Mouse (Mus musculus) liver, adult 2 months (tissue): ENCODE measurements around the gene Gm136. TPM values are rescaled to one million over a fixed set of nuclear protein-coding genes. Genes with fewer than 3 reads are reported as not detected.
A peak's percentile ranks its signal among the peaks of the same experiment; 100 is the strongest.

ENCODE experiments used
- DNase-seq: peaks from one replicate; pipeline ENCODE4 v3.0.0-alpha.2; 2011; ENCODE audit warnings: low read depth, low spot score; ENCODE audit errors: extremely low read depth
- H3K27ac ChIP-seq: fragments of 200-500 bp; replicated peaks from 2 replicates; pipeline ENCODE4 v1.5.1; 2012; ENCODE audit warnings: low read depth, mild to moderate bottlenecking, control low read depth, inconsistent platforms, low read length; ENCODE audit not compliant: insufficient read depth
- H3K27me3 ChIP-seq: fragments of 200-500 bp; 2 replicates; pipeline ENCODE4 v1.6.1; 2012; ENCODE audit warnings: mild to moderate bottlenecking, moderate library complexity, low read length, inconsistent platforms; ENCODE audit not compliant: control insufficient read depth, insufficient read depth
- H3K36me3 ChIP-seq: fragments of 200-500 bp; 2 replicates; pipeline ENCODE4 v1.6.1; 2012; ENCODE audit warnings: low read length, inconsistent platforms; ENCODE audit not compliant: control insufficient read depth, insufficient read depth
- H3K4me1 ChIP-seq: fragments of 200-500 bp; 2 replicates; pipeline ENCODE4 v1.6.1; 2011; ENCODE audit warnings: low read length; ENCODE audit not compliant: control insufficient read depth, insufficient read depth
- H3K4me3 ChIP-seq: fragments of 200-500 bp; 2 replicates; pipeline ENCODE4 v1.5.1; 2011; ENCODE audit warnings: low read depth, mild to moderate bottlenecking, control low read depth, low read length, moderate library complexity; ENCODE audit not compliant: insufficient read depth
- H3K79me2 ChIP-seq: fragments of 200-500 bp; 2 replicates; pipeline ENCODE4 v1.6.1; 2012; ENCODE audit warnings: inconsistent platforms, mild to moderate bottlenecking, low read length, moderate library complexity; ENCODE audit not compliant: control insufficient read depth, insufficient read depth
- H3K9ac ChIP-seq: fragments of 200-500 bp; 2 replicates; pipeline ENCODE4 v1.6.1; 2012; ENCODE audit warnings: low read depth, mild to moderate bottlenecking, control low read depth, inconsistent platforms, low read length
- CTCF ChIP-seq: fragments of 200-500 bp; IDR thresholded peaks from 2 replicates; pipeline ENCODE4 v1.5.1; 2011; ENCODE audit warnings: low read depth, low read length, control low read depth
- POLR2A ChIP-seq: fragments of 200-500 bp; IDR thresholded peaks from 2 replicates; pipeline ENCODE4 v1.6.1; 2011; ENCODE audit warnings: low read length, control low read depth; ENCODE audit not compliant: insufficient read depth; ENCODE audit errors: extremely low read depth
- WGBS: fragments of 180-500 bp; shearing (Covaris S2); methylation state at CpG from one replicate; pipeline ENCODE4 v1.1.7; 2018; 5-methylcytosine and 5-hydroxymethylcytosine counted together
- polyA plus RNA-seq: library from polyadenylated mRNA; depleted of rRNA; stranded (reverse); fragments of >200 nt; gene quantifications from 2 replicates; pipeline ENCODE4 v1.2.3, GENCODE M21; 2012
- total RNA-seq: library from RNA; depleted of rRNA; stranded (reverse); fragments of >200 nt; gene quantifications from 2 replicates; pipeline ENCODE4 v1.2.3, GENCODE M21; 2014

The Gm136 gene
- total and polyA plus RNA-seq, 2 experiments: not detected

- H3K36me3 ChIP-seq: no peaks in the 10 kb centered on the region
- H3K4me3 ChIP-seq: no peak overlapping the region
Measured at GRCm38 (mm10) chr4:34785646-34786045, 29.6 kb upstream of the Gm136 start.

GRCm38 (mm10) chr4:34784865-34785264 is 28.8 kb upstream of the Gm136 start:
- Histone ChIP-seq H3K9ac (no peak overlapping the region), H3K79me2 (no peaks in the 10 kb centered on the region), H3K4me3 (no peak overlapping the region), H3K27me3 (no peaks in the 10 kb centered on the region), H3K4me1 (no peaks in the 10 kb centered on the region), H3K27ac (no peak overlapping the region), H3K36me3 (no peaks in the 10 kb centered on the region)
- 80% methylated on average over 5 of the region's 5 CpGs for WGBS
- peak; percentile 59 for TF ChIP-seq CTCF
- no peak for TF ChIP-seq POLR2A
- DNase-seq: no peak

More at GRCm38 (mm10) chr4:34785646-34786045, 29.6 kb upstream of the Gm136 start:
- no peak overlapping the region for H3K9ac ChIP-seq
- 84% methylated on average over 2 of the region's 2 CpGs for WGBS
- H3K27ac ChIP-seq: no peak overlapping the region
- H3K4me1 ChIP-seq: no peaks in the 10 kb centered on the region
- no peak for DNase-seq
- no peaks in the 10 kb centered on the region for H3K27me3 ChIP-seq
- no peaks in the 10 kb centered on the region for H3K79me2 ChIP-seq
- TF ChIP-seq CTCF: no peak
- no peak for TF ChIP-seq POLR2A

GRCm38 (mm10) chr4:34782730-34783129 is 26.7 kb upstream of the Gm136 start:
- DNase-seq: no peak
- Histone ChIP-seq H3K79me2 (no peaks in the 10 kb centered on the region), H3K27ac (no peak overlapping the region), H3K9ac (no peak overlapping the region), H3K36me3 (no peaks in the 10 kb centered on the region), H3K4me1 (no peaks in the 10 kb centered on the region), H3K4me3 (no peak overlapping the region), H3K27me3 (no peaks in the 10 kb centered on the region)
- TF ChIP-seq CTCF (0 out of 2 replicates have a peak, but pooled peaks have one; percentile 31), POLR2A (no peak)
- 38% methylated on average over 4 of the region's 4 CpGs for WGBS

- TF ChIP-seq POLR2A: peak; percentile 47
- peak; percentile 90 for TF ChIP-seq CTCF
- no peaks in the 10 kb centered on the region; the same call in 1 of the 2 replicates for H3K4me1 ChIP-seq
- H3K36me3 ChIP-seq: no peaks in the 10 kb centered on the region
- peak within 1 kb of the TSS; percentile 62 for H3K27ac ChIP-seq
- WGBS: 4% methylated on average over 40 of the region's 40 CpGs
- DNase-seq: peak; percentile 78
- H3K27me3 ChIP-seq: no peaks in the 10 kb centered on the region
- H3K4me3 ChIP-seq: peak within 1 kb of the TSS; percentile 77
- peak within 1 kb of the TSS; percentile 63 for H3K9ac ChIP-seq
- no peaks in the 10 kb centered on the region; the same call in 1 of the 2 replicates for H3K79me2 ChIP-seq
Measured at GRCm38 (mm10) chr4:34777677-34778527, 21.8 kb upstream of the Gm136 start, which contains the start of gene Smim8. Gene Smim8 (minus strand): TSS chr4:34778423.

DNA sequence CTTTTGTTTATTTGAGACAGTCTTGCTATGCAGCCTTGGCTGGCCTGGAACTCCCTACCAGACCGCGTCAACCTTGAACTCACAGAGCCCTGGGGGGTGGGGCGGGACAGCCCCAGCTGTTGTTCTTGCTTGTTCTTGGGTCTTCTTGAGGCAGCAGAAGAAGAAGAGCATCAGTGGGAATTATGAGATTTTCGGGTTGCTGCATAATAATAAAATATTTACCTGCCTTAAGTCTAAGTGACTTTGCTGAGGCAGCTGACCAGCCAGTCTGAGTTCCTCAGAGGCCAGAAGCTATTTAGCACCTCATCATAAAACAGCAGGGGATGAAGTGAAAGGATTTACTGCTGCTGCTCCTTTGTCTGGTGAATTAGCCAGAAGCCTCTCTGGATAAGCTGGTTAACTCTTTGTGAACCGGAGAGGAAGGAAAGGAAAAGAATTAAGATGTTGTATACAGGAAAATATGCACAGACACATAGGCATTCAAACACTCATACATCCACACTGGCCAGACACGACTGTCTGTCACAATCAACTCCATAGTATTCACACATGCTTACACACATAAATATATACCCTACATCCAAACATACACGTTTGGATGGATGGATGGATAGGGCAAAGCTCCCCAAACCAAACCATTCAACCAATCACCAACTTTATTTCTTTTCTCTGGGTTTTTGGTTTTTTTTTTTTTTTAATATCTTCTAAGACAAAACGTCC is 15.7 kb upstream of the Gm136 start:
- H3K4me1 ChIP-seq: no peaks in the 10 kb centered on the region; the same call in 1 of the 2 replicates
- no peak overlapping the region for H3K9ac ChIP-seq
- TF ChIP-seq POLR2A (no peak), CTCF (no peak)
- H3K36me3 ChIP-seq: peaks cover 19% of the 10 kb centered on the region
- no peaks in the 10 kb centered on the region for H3K79me2 ChIP-seq
- WGBS: 56% methylated on average over 8 of the region's 8 CpGs
- no peak for DNase-seq
- no peak overlapping the region for H3K4me3 ChIP-seq
- H3K27ac ChIP-seq: no peak overlapping the region
- H3K27me3 ChIP-seq: no peaks in the 10 kb centered on the region
